Comparison of ENCODE assay signal across 35 mouse cellular contexts in the genomic region with DNA sequence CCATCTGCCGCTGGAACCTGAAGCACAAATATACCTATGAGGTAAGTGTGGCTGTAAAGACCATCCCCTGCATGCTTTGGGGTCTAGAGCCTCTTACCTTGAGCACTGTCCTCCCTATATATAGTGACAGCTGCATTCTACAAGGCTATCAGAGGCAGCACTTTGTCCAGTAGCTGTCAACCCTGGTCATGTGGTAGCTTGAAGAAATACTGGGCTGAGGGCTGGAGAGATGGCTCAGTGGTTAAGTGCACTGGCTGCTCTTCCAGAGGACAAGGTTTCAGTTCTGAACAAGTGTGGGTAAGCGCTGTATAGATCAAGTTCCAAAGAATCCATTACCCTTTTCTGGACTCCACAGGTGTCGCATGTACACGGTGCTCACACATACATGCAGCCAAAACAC. TPM values are rescaled to one million over a fixed set of nuclear protein-coding genes. Genes with fewer than 3 reads are reported as not detected.
"Had no signal": no experiment of that assay in that cellular context is flagged by ENCODE, and none has a peak within 500 bp of the region (broad histone marks: within the 10 kb centered on the region; RNA-seq: fewer than 3 reads in every experiment).

No protein-coding gene starts in this region.

- H3K27ac ChIP-seq: limb, embryonic 12.5 days; limb, embryonic 13.5 days; limb, embryonic 15.5 days; liver, embryonic 12.5 days; liver, embryonic 13.5 days; liver, embryonic 14.5 days; liver, embryonic 15.5 days; lung, embryonic 15.5 days; macrophage; midbrain, embryonic 10.5 days; midbrain, embryonic 12.5 days; midbrain, embryonic 13.5 days; midbrain, embryonic 15.5 days; neural tube, embryonic 12.5 days had no signal

- H3K9ac ChIP-seq: limb, embryonic 12.5 days; limb, embryonic 13.5 days; limb, embryonic 15.5 days; liver, embryonic 12.5 days; liver, embryonic 13.5 days; liver, embryonic 14.5 days; liver, embryonic 15.5 days; liver, postnatal 0 days; lung, embryonic 14.5 days; lung, embryonic 15.5 days; midbrain, embryonic 12.5 days; midbrain, embryonic 13.5 days; midbrain, embryonic 15.5 days; neural tube, embryonic 12.5 days had no signal

- ATAC-seq: liver, embryonic 12.5 days; liver, postnatal 0 days; lung, postnatal 0 days; midbrain, embryonic 13.5 days; midbrain, embryonic 15.5 days; midbrain, embryonic 16.5 days had no signal

- H3K4me3 ChIP-seq: limb, embryonic 10.5 days; limb, embryonic 12.5 days; limb, embryonic 13.5 days; limb, embryonic 15.5 days; liver, embryonic 12.5 days; liver, embryonic 13.5 days; liver, embryonic 15.5 days; lung, embryonic 15.5 days; megakaryocyte, embryonic 14.5 days; midbrain, embryonic 10.5 days; midbrain, embryonic 12.5 days; midbrain, embryonic 13.5 days; midbrain, embryonic 15.5 days; myocyte; neural tube, embryonic 12.5 days had no signal

- DNase-seq: left cerebral cortex, postnatal 4 days; liver; liver, embryonic 13.5 days; liver, postnatal 0 days; lung, adult 18-20 months; lung, adult 2 months; lung, embryonic 14.5 days; lung, postnatal 10 days; lung, postnatal 14 days; lung, postnatal 36 days; lung, postnatal 4 days; midbrain, embryonic 14.5 days had no signal

- H3K9me3 ChIP-seq: limb, embryonic 10.5 days; limb, embryonic 12.5 days; limb, embryonic 13.5 days; limb, embryonic 15.5 days; liver, embryonic 12.5 days; liver, embryonic 13.5 days; liver, embryonic 15.5 days; lung, embryonic 15.5 days; megakaryocyte, embryonic 14.5 days; midbrain, embryonic 10.5 days; midbrain, embryonic 12.5 days; midbrain, embryonic 13.5 days; midbrain, embryonic 15.5 days; neural tube, embryonic 12.5 days had no signal

- H3K27me3 ChIP-seq: limb, embryonic 12.5 days; limb, embryonic 13.5 days; limb, embryonic 15.5 days; liver, embryonic 12.5 days; liver, embryonic 13.5 days; liver, embryonic 15.5 days; lung, embryonic 15.5 days; megakaryocyte, embryonic 14.5 days; midbrain, embryonic 12.5 days; midbrain, embryonic 13.5 days; midbrain, embryonic 15.5 days; neural tube, embryonic 12.5 days had no signal

- H3K4me2 ChIP-seq: limb, embryonic 12.5 days; limb, embryonic 13.5 days; limb, embryonic 15.5 days; liver, embryonic 11.5 days; liver, embryonic 12.5 days; liver, embryonic 13.5 days; liver, embryonic 15.5 days; lung, embryonic 14.5 days; lung, embryonic 15.5 days; midbrain, embryonic 11.5 days; midbrain, embryonic 12.5 days; midbrain, embryonic 13.5 days; midbrain, embryonic 15.5 days; neural tube, embryonic 12.5 days had no signal

- H3K4me1 ChIP-seq: liver, embryonic 12.5 days; liver, embryonic 13.5 days; liver, embryonic 15.5 days; megakaryocyte, embryonic 14.5 days; midbrain, embryonic 10.5 days; midbrain, embryonic 12.5 days; midbrain, embryonic 15.5 days had no signal

RNA-seq across cellular contexts. Expression of a gene that starts 21.2 kb away (rescaled TPM):
- total RNA-seq: megakaryocyte progenitor cell, adult 5-6 weeks; megakaryocyte, adult 5-6 weeks; monocyte, adult 5-6 weeks had no signal
